Mouse (Mus musculus) T-cell, adult 2 months (primary cell): ENCODE data around the gene Grid2.

Source experiments
- DNase-seq: peaks from one replicate; pipeline ENCODE4 v3.0.0; 2022; ENCODE audit warnings: low spot score

Grid2 gene

DNA sequence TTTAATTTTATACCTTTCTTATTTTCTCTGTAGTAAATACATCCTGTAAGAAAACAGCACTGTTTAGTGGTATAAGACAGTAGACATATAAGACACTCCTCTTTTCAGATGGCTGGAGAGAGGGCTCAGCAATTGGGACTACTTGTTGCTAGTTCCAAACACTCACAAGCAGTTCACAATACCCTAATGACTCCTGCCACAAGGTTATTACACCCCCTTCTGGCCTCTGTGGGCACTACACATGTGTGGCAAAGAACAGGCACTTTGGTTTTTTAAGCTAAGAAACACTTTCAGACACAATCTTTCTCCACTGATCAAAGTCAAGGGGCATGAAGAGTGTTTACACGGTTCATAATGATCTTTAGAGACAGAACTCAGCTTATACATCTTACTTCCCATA, 1352.3 kb downstream of the Grid2 start:
- DNase-seq, result no peak

- no peak for DNase-seq
Observed at GRCm38 (mm10) chr6:64616843-64617242, 1361.2 kb downstream of the Grid2 start.

- no peak for DNase-seq
Observed at GRCm38 (mm10) chr6:64617417-64618135, 1361.9 kb downstream of the Grid2 start.

GRCm38 (mm10) chr6:64623404-64623803, 1367.7 kb downstream of the Grid2 start:
- DNase-seq, result no peak

GRCm38 (mm10) chr6:64647661-64648060, 1392.0 kb downstream of the Grid2 start:
- no peak for DNase-seq

DNA sequence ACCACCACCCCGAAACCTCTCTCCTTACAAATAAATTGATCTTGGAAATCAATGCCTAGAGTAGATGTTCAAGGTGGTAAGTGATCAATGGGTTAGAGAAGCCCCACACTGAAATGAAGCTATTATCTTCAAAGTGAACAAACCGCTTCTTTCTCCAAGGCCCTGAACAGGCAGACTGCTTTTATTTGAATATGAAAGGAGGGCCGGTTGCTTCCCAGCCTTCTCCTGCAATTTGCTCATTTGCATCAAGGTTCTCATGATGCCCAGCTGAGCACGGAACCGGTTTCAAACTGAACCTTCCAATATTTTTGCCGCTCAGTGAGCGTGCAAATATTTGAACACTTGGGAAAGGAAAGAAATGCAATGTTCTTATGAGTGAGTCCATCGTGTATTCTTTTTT, 1392.5 kb downstream of the Grid2 start:
- DNase-seq, result no peak

DNA sequence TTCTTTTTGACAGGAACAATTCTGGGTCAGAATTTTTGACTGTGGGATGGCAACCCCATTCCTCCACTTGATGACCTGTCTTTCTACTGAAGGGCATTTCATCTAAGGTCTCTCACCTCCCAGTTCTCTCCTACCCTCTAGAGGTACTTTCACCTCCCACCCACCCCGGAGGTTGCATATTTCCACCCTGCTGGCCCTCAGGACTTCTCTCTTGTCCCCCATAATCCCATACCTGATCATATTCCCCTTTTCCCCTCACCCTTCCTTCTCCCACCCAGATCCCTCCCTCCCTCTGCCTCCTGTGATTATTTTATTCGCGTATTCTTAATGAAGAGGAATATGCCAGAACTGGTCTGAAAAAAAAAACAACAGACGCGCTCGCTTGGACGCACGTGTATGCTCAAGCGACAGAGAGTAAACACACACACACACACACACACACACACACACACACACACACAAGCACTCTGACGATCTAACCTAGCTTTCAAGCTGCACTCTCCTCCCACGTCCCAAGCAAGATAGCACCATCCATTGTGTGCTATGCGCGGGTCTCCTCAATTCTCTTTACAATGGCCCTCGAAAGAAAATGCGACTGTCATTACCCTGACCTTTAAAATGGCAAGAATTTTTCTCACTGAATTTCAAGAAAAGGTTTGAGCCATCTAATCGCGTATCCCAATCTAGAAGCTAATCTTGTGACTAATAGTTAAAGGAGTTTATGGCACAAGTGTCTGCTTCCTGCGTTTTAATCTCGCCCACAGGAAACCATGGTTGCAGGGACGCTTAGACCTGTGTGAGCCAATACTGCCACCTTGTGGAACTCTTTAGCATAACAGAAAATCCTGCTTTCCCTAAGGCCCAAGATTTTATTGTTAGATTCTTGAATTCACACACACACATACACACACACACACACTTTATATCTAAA, 1393.9 kb downstream of the Grid2 start:
- no peak for DNase-seq

DNA sequence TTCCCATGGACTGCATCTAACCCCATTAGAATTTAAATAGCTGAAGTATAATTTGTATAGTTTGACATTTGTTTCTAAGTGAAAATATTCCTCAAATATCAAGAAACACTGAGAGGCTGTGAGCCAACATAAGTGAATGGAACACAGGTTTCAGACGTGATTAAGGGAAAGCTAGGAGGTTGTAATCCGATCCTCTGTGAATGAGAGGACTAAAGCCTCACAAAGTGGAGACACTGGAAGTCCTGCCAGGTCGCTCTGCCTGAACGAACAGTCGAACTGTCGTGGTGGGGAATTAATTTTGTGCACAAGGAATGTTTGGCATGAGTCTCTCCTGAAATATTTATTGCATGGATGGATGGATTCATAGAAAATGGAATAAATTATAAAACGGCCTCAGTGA, 1395.1 kb downstream of the Grid2 start:
- no peak for DNase-seq

GRCm38 (mm10) chr6:64671010-64671409, 1415.3 kb downstream of the Grid2 start:
- no peak for DNase-seq

- no peak for DNase-seq
Observed at GRCm38 (mm10) chr6:64678815-64679214, 1423.1 kb downstream of the Grid2 start.

DNA sequence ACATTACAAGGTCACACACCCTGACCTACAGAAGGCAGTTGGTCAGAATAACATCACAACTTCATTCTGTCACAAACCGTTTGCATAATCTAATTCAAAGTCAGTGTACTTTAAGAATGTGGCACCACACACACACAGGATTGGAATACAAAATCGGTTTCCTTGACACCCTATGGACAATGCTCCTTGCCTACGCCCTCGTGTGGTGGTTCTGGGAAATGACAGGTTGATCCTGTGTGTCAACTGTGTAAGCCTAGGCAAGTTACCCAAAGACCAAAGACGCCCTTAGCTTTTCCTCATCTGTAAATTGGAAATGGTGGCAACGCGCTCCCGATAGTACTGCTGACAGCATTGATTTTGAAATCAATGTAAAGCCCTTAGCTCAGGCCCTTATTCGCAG, 1428.3 kb downstream of the Grid2 start:
- DNase-seq, result no peak

GRCm38 (mm10) chr6:64684973-64685372, 1429.3 kb downstream of the Grid2 start:
- DNase-seq, result no peak

- no peak for DNase-seq
Observed at GRCm38 (mm10) chr6:64688181-64688944, 1432.7 kb downstream of the Grid2 start.

GRCm38 (mm10) chr6:64694688-64695087, 1439.0 kb downstream of the Grid2 start:
- DNase-seq, result no peak

DNA sequence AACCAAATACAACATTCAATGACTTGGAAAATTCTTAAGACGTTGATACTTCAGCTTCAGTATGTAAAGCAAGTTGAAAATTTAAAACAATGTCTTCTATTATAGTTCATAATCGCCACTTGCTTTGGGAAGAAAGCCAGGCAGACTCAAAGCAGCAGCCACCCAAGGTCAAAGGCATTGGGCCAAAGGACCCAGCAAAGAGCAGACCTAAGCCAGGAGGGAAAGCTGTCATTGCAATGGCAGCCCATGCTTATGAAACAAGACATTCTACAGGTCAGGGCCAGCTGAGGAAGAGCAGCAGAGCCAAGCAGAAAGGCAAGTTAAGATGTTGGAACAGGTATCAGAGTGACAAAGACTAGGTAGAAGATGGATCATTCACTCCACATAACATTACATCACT, 1448.0 kb downstream of the Grid2 start:
- DNase-seq, result no peak

DNA sequence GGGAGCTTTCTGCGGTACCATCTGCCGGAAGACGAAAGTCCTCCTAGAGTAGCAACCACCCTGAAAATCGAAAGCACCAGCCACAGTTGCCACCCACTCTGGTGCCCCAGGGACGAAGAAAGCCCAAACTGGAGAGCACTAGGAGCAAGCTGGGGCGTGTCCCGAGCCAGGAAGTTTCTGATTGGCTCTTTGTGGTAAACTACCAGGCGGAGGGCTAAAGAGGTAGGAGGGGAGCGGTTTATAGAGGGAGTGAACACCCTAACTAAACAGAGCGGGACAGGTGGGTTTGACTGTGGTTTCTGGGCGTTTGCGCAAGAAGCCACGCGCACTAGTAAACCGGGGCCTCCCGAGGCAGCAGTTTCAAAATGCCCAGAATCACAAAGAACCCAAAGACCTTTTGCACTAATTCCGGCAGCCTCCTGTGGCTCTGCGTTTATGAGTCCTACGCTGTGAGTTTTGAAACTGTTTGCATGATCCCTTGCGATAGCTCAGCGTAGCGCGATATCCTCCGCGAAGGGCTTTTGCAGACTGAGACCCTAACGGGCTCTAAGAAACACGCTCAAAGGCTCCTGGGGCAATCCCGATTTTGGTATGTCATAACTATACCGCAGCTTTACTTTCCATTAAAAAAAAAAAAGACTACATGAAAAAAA, 1472.2 kb downstream of the Grid2 start:
- DNase-seq, result no peak

DNA sequence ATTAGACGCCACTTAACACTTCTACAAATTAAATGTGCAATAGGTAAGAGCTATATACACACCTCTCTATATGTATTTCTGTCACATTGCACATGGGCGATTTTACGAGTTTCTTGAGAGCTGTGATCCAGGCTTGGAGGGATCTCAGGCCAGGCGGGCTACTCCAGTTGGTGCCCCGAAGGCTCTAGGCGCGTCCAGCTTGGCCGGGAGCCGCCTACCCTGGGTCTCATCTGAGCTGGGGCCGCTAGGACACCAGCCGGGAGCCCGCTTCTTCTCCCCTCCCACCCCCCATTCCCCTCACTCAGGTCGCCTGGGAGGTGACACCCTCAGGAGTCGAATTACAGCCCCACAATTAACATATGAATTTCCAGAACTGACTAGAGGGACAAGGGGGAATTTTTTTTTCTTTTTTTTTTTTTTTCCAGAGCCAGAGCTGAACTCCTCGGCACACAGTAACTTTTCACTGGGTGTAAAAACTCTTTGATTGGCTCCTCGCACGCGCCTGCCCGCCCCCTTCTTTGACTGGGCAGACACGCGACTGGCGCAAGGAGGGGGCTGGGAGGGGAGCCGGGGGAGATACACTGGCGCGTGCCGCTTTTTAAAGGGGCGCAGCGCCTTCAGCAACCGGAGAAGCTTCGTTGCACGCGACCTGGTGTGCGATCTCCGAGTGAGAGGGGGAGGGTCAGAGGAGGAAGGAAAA, 1473.0 kb downstream of the Grid2 start, which contains the start of gene Atoh1:
Gene Atoh1 (plus strand): TSS at position 627 of the 700 bp plus-strand sequence.
- DNase-seq, result no peak

DNA sequence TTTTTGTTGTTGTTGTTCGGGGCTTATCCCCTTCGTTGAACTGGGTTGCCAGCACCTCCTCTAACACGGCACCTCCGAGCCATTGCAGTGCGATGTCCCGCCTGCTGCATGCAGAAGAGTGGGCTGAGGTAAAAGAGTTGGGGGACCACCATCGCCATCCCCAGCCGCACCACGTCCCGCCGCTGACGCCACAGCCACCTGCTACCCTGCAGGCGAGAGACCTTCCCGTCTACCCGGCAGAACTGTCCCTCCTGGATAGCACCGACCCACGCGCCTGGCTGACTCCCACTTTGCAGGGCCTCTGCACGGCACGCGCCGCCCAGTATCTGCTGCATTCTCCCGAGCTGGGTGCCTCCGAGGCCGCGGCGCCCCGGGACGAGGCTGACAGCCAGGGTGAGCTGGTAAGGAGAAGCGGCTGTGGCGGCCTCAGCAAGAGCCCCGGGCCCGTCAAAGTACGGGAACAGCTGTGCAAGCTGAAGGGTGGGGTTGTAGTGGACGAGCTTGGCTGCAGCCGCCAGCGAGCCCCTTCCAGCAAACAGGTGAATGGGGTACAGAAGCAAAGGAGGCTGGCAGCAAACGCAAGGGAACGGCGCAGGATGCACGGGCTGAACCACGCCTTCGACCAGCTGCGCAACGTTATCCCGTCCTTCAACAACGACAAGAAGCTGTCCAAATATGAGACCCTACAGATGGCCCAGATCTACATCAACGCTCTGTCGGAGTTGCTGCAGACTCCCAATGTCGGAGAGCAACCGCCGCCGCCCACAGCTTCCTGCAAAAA, 1473.7 kb downstream of the Grid2 start:
- no peak for DNase-seq

- no peak for DNase-seq
Observed at GRCm38 (mm10) chr6:64730030-64730429, 1474.4 kb downstream of the Grid2 start.

GRCm38 (mm10) chr6:64730506-64731020, 1474.9 kb downstream of the Grid2 start:
- DNase-seq, result no peak
